Mouse (Mus musculus) G1E (cell line): ENCODE measurements around the gene Ttc26.

ENCODE experiments used
- CTCF ChIP-seq: IDR thresholded peaks from 2 replicates; pipeline ENCODE4 v1.5.1; 2012; ENCODE audit warnings: low read depth, low read length, inconsistent platforms, mixed read lengths
- POLR2AphosphoS5 ChIP-seq: IDR thresholded peaks from 2 replicates; pipeline ENCODE4 v1.6.1; 2012; ENCODE audit warnings: low read depth, low read length, inconsistent platforms; ENCODE audit not compliant: insufficient replicate concordance

- TF ChIP-seq CTCF (no peak), POLR2AphosphoS5 (no peak)
Measured at GRCm38 (mm10) chr6:38349806-38350205, 31.5 kb upstream of the Ttc26 start.
